Mouse (Mus musculus) MEL (cell line): ENCODE measurements at regions not wholly inside any gene's neighbourhood (a gene's known extent, or its start where the extent isn't known, plus 50 kb on each side); places are given as distances from the start of the nearest gene placed in this dataset.

Experiments used
- BHLHE40 ChIP-seq: IDR thresholded peaks from 2 replicates; pipeline ENCODE4 v1.6.1; 2012; ENCODE audit warnings: low read depth, mild to moderate bottlenecking, inconsistent platforms, low read length, improper control_type of control experiment, borderline replicate concordance
- CTCF ChIP-seq, 3 experiments: IDR thresholded peaks in 2 of 3; conservative IDR thresholded peaks in 1 of 3; 2 replicates each; pipeline ENCODE4 v1.5.1; 2011 to 2012; ENCODE audit warnings: low read length in 3 of 3, low read depth in 2 of 3, mild to moderate bottlenecking in 2 of 3, improper control_type of control experiment in 1 of 3, inconsistent platforms in 1 of 3, mixed read lengths in 1 of 3, moderate library complexity in 1 of 3; ENCODE audit not compliant: control insufficient read depth in 1 of 3, insufficient read depth in 1 of 3, poor library complexity in 1 of 3, severe bottlenecking in 1 of 3
- KAT2A ChIP-seq: conservative IDR thresholded peaks from 2 replicates; pipeline ENCODE4 v1.6.1; 2012; ENCODE audit warnings: low read depth, low read length, improper control_type of control experiment, inconsistent platforms
- POLR2A ChIP-seq, 2 experiments: IDR thresholded peaks; 2 replicates each; pipeline ENCODE4 v1.6.1; 2011 to 2012; ENCODE audit warnings: low read length in 2 of 2, mild to moderate bottlenecking in 2 of 2, control low read depth in 1 of 2, improper control_type of control experiment in 1 of 2, low read depth in 1 of 2, moderate library complexity in 1 of 2; ENCODE audit not compliant: control insufficient read depth in 1 of 2, insufficient read depth in 1 of 2, poor library complexity in 1 of 2
- POLR2AphosphoS2 ChIP-seq: IDR thresholded peaks from 2 replicates; pipeline ENCODE4 v1.6.1; 2011; ENCODE audit warnings: low read length, improper control_type of control experiment
- TCF12 ChIP-seq: IDR thresholded peaks from 2 replicates; pipeline ENCODE4 v1.6.1; 2014; ENCODE audit warnings: low read depth, mild to moderate bottlenecking, inconsistent platforms, low read length, improper control_type of control experiment, moderate library complexity
- ZC3H11A ChIP-seq: IDR thresholded peaks from 2 replicates; pipeline ENCODE4 v1.6.1; 2012; ENCODE audit warnings: low read depth, mild to moderate bottlenecking, inconsistent platforms, low read length, improper control_type of control experiment

GRCm38 (mm10) chr9:91574156-91574555 lies 208.5 kb upstream of the Zic1 start:
- TF ChIP-seq KAT2A (no peak), CTCF (IDR thresholded peaks at IDR 0.05 in 2 of 3, conservative IDR thresholded peaks at IDR 0.05 in 1 of 3; ENCODE audit: control insufficient read depth in 1 of 3, insufficient read depth in 1 of 3, low read depth in 2 of 3, low read length in 3 of 3, poor library complexity in 1 of 3, severe bottlenecking in 1 of 3) (no peak), ZC3H11A (no peak), TCF12 (no peak), POLR2AphosphoS2 (no peak), POLR2A (IDR thresholded peaks at IDR 0.05; ENCODE audit: control insufficient read depth in 1 of 2, insufficient read depth in 1 of 2, low read depth in 1 of 2, low read length in 2 of 2, poor library complexity in 1 of 2) (no peak), BHLHE40 (no peak)
